Mouse (Mus musculus) liver, adult 2 months (tissue): Measurements from ENCODE around the gene Gm49510.
A peak's percentile ranks its signal among the peaks of the same experiment; 100 is the strongest.

Source experiments
- CTCF ChIP-seq: fragments of 200-500 bp; IDR thresholded peaks from 2 replicates; pipeline ENCODE4 v1.5.1; 2011; ENCODE audit warnings: low read depth, low read length, control low read depth
- POLR2A ChIP-seq: fragments of 200-500 bp; IDR thresholded peaks from 2 replicates; pipeline ENCODE4 v1.6.1; 2011; ENCODE audit warnings: low read length, control low read depth; ENCODE audit not compliant: insufficient read depth; ENCODE audit errors: extremely low read depth

DNA sequence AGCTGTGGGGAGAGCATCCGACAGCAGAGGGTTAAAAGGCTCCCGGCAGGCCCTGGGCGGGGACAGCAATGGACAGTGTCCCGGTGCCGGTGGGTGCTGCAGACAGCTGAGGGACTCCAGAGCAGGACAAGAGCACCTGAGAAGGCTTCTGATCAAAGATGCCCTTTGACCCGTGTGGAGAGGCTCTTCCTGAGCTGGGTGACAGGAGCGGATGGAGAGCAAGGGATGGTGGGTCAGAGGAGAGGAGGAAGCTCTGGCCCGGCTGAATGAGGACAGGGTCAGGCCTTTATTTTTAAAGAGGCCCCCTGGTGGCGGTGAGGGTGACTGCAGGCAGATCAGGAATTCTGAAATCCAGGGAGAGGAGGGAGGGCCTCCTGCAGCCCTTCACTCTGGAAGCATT, 43.2 kb downstream of the Gm49510 start:
- no peak for TF ChIP-seq POLR2A
- peak; percentile 82 for TF ChIP-seq CTCF
